Mouse (Mus musculus) heart, embryonic 11.5 days (tissue): ENCODE data around the gene 4933428M09Rik. TPM values are rescaled to one million over a fixed set of nuclear protein-coding genes. Genes with fewer than 3 reads are reported as not detected.
A peak's percentile ranks its signal among the peaks of the same experiment; 100 is the strongest.

Experiments used
- ATAC-seq: fragments of 200-750 bp; cut with Nextera tagmentation; replicated peaks from 2 replicates; pipeline ENCODE4 v1.8.0; 2017; ENCODE audit warnings: moderate library complexity; ENCODE audit not compliant: insufficient number of reproducible peaks, low FRiP score, low TSS enrichment
- H3K27ac ChIP-seq: fragments of 300-500 bp; sonication (generic); 2 replicates; pipeline ENCODE4 v1.5.1; 2014; ENCODE audit warnings: mild to moderate bottlenecking, low read depth, low read length
- H3K27me3 ChIP-seq: fragments of 300-500 bp; sonication (generic); 2 replicates; pipeline ENCODE4 v1.6.1; 2014; ENCODE audit warnings: mild to moderate bottlenecking, low read length, mixed read lengths; ENCODE audit not compliant: control insufficient read depth, insufficient read depth
- H3K36me3 ChIP-seq: fragments of 300-500 bp; sonication (generic); 2 replicates; pipeline ENCODE4 v1.6.1; 2014; ENCODE audit warnings: mild to moderate bottlenecking, low read length, moderate library complexity, mixed read lengths; ENCODE audit not compliant: control insufficient read depth, insufficient read depth
- H3K4me1 ChIP-seq: fragments of 300-500 bp; sonication (generic); 2 replicates; pipeline ENCODE4 v1.6.1; 2014; ENCODE audit warnings: low read length; ENCODE audit not compliant: control insufficient read depth, insufficient read depth
- H3K4me2 ChIP-seq: fragments of 300-500 bp; sonication (generic); 2 replicates; pipeline ENCODE4 v1.6.1; 2014; ENCODE audit warnings: mild to moderate bottlenecking, moderate library complexity
- H3K4me3 ChIP-seq: fragments of 300-500 bp; sonication (generic); 2 replicates; pipeline ENCODE4 v1.5.1; 2014; ENCODE audit warnings: low read depth, low read length
- H3K9ac ChIP-seq: fragments of 300-500 bp; sonication (generic); 2 replicates; pipeline ENCODE4 v1.6.1; 2014; ENCODE audit warnings: mild to moderate bottlenecking, low read depth, low read length, moderate library complexity
- H3K9me3 ChIP-seq: fragments of 300-500 bp; sonication (generic); replicated peaks from 2 replicates; pipeline ENCODE4 v1.6.1; 2016; ENCODE audit warnings: low read length; ENCODE audit not compliant: control insufficient read depth
- WGBS: fragments of 180-500 bp; shearing (Covaris S2); extraction: QIAGEN DNeasy Blood & Tissue Kit; methylation state at CpG from one replicate; pipeline ENCODE4 v1.1.7; 2014; ENCODE audit not compliant: insufficient replicate concordance; 5-methylcytosine and 5-hydroxymethylcytosine counted together
- polyA plus RNA-seq: library from polyadenylated mRNA; unstranded; fragments of >200 nt; fragmentation: Nextera tagmentation; extraction: Ambion mirVana; gene quantifications from 2 replicates; pipeline ENCODE4 v1.2.1, GENCODE M21; 2014

The 4933428M09Rik gene
- polyA plus RNA-seq, 1 experiment from 2014 or later, result not detected

DNA sequence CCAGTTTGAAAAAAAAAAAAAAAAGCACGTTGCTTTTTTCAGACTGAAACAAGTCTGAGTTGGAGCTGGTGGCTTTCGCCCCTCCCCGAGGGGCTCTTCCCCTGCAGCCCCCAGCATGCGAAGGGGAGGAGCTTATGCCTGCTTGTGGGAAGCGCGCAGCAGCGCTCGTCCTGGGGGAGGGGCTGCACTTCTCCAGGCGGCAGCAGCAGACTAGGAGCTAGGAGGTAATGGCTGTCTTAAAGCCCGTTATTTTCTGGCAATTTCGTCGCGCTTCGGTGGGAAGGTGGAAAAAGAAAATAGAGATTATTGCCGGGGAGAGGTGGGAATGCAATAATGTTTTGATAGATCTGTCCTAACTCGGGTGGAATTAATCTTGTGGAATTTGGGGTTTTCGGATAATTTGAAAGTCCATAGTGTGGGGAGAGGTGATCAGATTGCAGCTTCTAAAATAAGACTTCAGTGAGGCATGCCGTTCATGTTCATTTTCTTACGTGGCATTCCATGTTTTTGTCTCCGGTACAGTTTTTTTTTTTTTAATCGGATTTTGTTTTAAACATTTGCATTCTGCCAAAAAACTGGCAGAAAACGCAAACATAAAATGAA, 38.1 kb downstream of the 4933428M09Rik start:
- H3K4me2 ChIP-seq, result peak overlapping the region; percentile 56
- no peaks in the 10 kb centered on the region; the same call in 1 of the 2 replicates for H3K4me1 ChIP-seq
- H3K9ac ChIP-seq, result peak overlapping the region; percentile 49; the same call in 1 of the 2 replicates
- WGBS, result 15% methylated on average over 22 of the region's 22 CpGs
- peak overlapping the region; percentile 45 for H3K4me3 ChIP-seq
- H3K9me3 ChIP-seq, result no peaks in the 10 kb centered on the region
- H3K36me3 ChIP-seq, result no peaks in the 10 kb centered on the region
- peak; percentile 86 for ATAC-seq
- no peak overlapping the region; the same call in 1 of the 2 replicates for H3K27ac ChIP-seq
- H3K27me3 ChIP-seq, result no peaks in the 10 kb centered on the region

DNA sequence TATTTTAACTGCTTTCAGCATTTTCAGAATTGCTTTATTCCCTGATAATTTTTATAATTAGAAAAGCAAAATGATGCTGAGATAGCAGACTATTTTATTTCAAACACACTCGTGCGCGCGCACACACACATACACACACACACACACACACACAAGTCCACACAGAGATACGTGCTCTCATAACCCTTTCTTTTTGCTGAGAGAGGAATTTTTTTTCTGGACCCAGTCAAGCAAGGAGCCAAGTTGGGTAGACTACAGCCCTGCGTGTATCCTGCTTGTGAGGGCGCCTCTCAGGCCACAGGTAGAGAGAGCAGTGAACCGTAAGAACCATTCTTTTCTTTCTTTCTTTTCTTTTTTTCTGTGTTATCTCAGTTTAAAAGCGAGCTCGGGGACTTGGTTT, 38.7 kb downstream of the 4933428M09Rik start:
- H3K4me2 ChIP-seq, result peak overlapping the region; percentile 56
- no peak for ATAC-seq
- no peaks in the 10 kb centered on the region; the same call in 1 of the 2 replicates for H3K4me1 ChIP-seq
- WGBS, result 45% methylated on average over 10 of the region's 10 CpGs
- no peak overlapping the region for H3K27ac ChIP-seq
- no peaks in the 10 kb centered on the region for H3K27me3 ChIP-seq
- H3K4me3 ChIP-seq, result peak overlapping the region; percentile 45
- no peaks in the 10 kb centered on the region for H3K36me3 ChIP-seq
- no peaks in the 10 kb centered on the region for H3K9me3 ChIP-seq
- peak overlapping the region; percentile 34; the same call in 1 of the 2 replicates for H3K9ac ChIP-seq

DNA sequence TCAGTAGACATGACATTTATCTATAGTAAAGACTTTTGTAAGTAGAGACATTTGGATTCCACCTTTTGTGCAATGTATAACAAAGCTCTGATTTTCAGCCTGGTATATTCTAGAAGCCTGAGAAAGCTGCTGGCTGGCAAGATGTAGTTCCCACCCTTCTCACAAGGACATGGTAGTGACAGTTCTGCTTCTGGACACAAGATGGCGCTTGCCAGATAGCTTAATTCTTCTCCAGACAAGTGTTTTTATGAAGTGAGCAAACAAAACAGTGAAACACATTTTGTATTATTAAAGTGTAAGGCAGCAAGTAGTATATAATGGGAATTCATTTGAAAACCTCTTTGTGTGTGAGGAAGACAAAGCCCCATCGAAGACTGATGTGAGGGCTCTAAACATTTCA, 40.0 kb downstream of the 4933428M09Rik start:
- 31% methylated on average over 2 of the region's 2 CpGs for WGBS
- no peak overlapping the region for H3K4me3 ChIP-seq
- no peak for ATAC-seq

DNA sequence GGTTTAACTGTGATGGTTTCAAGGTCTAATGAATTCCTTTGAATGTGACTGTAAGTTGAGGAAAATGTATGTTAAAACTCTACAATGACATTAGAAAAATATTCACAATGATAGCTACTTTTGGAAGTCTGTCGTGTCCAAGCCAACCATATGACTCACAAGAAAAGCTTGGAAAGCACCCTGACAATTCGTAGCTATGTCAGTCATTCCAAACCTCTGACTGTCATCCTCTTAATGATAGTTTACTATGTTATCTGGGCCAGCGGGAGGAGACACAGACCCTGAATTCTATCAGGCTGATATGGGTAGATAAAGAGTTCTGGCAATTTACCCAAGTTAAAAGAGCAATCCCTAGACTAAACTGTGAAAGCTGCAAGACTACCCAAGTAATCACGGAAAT, 41.8 kb downstream of the 4933428M09Rik start:
- H3K27me3 ChIP-seq, result no peaks in the 10 kb centered on the region
- no peaks in the 10 kb centered on the region for H3K9me3 ChIP-seq
- H3K4me1 ChIP-seq, result no peaks in the 10 kb centered on the region
- no peak overlapping the region for H3K9ac ChIP-seq
- H3K4me2 ChIP-seq, result no peak overlapping the region
- WGBS, result 35% methylated on average over 4 of the region's 4 CpGs
- ATAC-seq, result no peak
- H3K27ac ChIP-seq, result no peak overlapping the region
- no peaks in the 10 kb centered on the region for H3K36me3 ChIP-seq
- H3K4me3 ChIP-seq, result no peak overlapping the region

More for the DNA sequence above, 40.0 kb downstream of the 4933428M09Rik start:
- no peak overlapping the region for H3K27ac ChIP-seq
- H3K4me1 ChIP-seq, result no peaks in the 10 kb centered on the region
- H3K9ac ChIP-seq, result no peak overlapping the region
- no peak overlapping the region for H3K4me2 ChIP-seq
- H3K27me3 ChIP-seq, result no peaks in the 10 kb centered on the region
- no peaks in the 10 kb centered on the region for H3K9me3 ChIP-seq
- H3K36me3 ChIP-seq, result no peaks in the 10 kb centered on the region

DNA sequence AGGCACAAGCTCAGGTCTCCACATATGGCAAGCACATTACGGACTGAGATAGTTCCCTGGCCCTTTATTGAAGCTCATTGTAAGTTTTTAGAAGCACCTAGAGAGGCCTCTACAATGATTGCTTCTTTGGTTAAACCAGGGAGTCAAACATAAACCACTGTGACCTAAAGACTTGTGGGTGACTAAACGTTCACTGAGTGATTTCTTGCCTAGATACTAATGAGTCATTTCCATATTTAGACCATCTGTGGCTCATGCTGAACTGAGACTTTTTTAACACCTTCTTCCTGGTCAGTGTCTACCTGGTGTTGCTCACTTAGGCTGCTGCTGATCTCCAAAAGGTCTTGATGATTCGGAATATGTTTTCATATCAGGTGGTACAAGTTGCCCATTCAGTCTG, 42.9 kb downstream of the 4933428M09Rik start:
- H3K27me3 ChIP-seq, result no peaks in the 10 kb centered on the region
- no peaks in the 10 kb centered on the region for H3K4me1 ChIP-seq
- no peak overlapping the region for H3K27ac ChIP-seq
- no peaks in the 10 kb centered on the region for H3K9me3 ChIP-seq
- H3K4me2 ChIP-seq, result no peak overlapping the region
- no peak overlapping the region for H3K4me3 ChIP-seq
- 63% methylated on average over 3 of the region's 3 CpGs for WGBS
- ATAC-seq, result no peak
- no peak overlapping the region for H3K9ac ChIP-seq
- H3K36me3 ChIP-seq, result no peaks in the 10 kb centered on the region

Other genes with a start within 250 kb of the 4933428M09Rik start
- 0.23 TPM in 1 of 2 replicates, not detected in the other for gene Serpina7, start 94.0 kb upstream of the 4933428M09Rik start, polyA plus RNA-seq
- gene 4930513O06Rik, start 93.0 kb upstream of the 4933428M09Rik start, polyA plus RNA-seq, result not detected in 2 replicates
- gene Mum1l1, start 30.8 kb downstream of the 4933428M09Rik start, polyA plus RNA-seq, result 35.6 and 41.4 TPM in 2 replicates
- 0.21 TPM in 1 of 2 replicates, not detected in the other for gene Trap1a, start 154.5 kb downstream of the 4933428M09Rik start, polyA plus RNA-seq